Mouse (Mus musculus): ENCODE results near the gene Alk.
"Not testable (repeated sequence)": the region's sequence is repeated elsewhere in the genome, so short reads cannot be mapped to it uniquely, and the experiment has no call there.

Gene Alk

DNA sequence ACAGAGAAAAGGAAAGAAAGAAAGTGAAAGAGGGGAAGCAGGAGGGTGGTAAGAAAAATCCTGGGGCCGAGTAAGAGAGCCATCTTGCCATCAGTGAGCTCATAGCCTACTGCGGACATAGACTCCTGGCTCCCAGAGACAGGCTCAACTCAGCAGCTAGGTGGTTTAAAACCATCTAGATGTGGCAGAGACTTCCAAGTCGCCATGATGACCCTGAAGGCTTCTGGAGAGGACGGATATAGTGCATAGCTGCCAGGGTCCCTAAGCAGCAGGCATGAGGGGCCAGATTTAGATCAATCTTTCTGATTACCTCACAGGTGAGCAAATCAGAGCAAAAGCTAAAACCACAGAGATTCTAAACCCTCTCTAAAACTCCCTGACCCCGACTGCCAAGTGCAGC lies 76.9 kb downstream of the Alk start:
- no peak for DNase-seq (ENCODE audit: low spot score)

DNA sequence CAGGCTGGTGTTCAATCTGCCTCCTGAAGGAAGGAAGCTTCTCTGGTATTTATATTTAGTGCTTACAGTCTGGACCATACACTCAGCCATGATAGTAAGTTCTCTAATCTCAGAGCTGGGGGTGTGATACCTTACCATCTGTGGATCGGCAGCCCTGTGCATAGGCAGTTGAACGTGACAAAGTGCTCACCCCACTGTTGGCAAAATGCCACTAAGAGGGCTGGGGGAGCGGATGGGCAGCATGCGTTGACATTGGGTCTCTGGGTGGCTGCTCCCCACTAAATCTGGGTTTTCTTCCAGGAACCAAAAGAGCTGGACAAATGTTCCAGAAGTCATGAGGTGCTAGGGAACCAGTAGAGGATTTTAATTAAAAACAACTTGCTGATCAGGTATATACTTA lies 78.1 kb downstream of the Alk start:
- no peak for DNase-seq (ENCODE audit: low spot score)

DNA sequence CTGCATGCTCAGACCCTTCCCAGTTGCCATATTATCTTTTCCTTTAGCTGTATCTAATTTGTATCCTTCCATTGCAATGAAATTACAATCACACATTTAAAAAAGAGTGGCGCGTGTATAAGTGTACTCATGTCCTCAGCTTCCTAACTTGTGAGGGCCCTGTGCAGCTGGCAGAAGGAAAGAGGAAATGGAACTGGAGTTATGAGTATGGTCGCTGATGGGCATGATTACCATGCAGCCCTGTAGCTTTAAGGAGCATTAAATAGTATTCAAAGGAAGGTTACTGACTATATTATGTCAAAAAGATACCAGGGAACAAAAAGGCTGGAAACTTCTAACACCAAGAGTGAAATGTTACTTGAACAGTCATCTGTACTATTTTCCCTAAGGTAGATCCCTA lies 79.6 kb downstream of the Alk start:
- no peak for DNase-seq (ENCODE audit: low spot score)

DNA sequence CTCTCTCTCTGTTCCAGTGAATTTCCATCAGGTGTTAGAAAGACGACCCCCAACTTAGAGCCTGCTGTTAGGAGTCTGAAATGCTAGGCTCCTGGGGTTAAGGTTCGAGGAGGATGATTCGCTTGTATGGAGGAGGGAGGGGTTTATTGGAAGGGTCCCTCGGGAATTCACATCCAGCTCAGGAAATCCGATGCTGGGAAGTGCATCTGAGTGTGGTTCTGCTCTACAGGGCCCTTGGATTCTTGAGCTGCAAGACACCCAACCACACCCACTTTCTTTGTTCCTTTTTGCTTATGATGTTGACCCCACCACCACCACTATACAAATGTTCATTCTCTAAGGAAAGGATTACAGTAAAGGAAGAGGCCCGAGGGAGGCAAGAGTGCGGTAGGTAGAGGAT lies 81.4 kb downstream of the Alk start:
- DNase-seq (ENCODE audit: low spot score), result no peak

DNA sequence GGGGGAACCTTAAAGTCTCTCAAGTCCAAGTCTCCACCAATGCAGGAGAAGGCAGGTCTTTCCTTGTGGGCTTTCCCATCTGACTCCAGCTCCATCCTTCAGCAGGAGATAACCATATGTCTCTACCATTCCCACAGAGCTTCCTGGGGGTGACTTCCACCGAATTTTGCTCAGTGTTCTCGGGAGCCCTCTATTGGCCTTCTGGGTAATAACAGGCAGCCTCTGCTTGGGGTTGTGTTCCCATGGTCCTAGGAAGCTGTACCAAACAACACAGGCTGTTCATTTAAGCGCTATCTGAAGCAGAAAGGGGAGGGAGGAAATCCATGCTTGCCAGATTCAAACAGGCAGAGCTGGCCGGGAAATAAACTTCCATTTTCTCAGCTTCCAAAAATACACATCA lies 82.0 kb downstream of the Alk start:
- no peak for DNase-seq (ENCODE audit: low spot score)

DNA sequence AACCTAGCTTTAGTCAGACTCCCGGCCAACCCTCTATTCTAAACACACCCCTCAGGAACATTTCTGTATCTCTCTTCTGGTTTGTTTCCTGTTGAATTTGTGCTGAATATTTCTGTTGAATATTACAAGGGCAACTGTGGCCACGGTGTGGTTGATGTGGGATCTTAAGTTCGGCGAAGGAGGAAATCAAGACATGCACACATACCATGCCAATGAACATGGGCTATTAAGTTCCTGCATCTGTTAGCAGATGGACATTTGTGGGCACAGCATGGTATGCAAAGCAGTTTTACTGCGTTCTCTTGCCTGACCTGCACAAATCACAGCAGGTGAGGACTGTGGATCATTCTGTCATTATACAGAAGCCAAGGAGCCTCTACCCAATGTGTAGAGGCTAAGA lies 83.1 kb downstream of the Alk start:
- DNase-seq (ENCODE audit: low spot score), result no peak

DNA sequence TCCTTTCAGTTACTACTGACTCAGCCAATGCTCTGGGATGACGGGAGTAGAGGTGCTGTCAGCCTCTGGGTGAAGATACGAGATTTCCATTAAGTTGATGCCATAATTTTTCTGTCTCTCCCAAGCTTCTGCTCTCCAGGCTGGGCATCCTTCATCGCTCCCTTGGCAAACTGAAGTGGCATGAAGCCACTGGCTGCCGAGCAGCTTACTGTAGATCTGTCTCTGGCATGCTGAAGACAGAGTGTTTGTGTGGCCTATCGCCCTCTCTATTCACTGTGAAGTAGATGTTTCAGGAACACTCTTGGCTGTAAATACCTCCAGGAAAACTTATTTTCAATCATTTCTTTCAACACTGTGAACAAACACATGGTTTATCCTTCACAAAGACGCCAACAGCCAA lies 93.7 kb downstream of the Alk start:
- DNase-seq (ENCODE audit: low spot score), result no peak

DNA sequence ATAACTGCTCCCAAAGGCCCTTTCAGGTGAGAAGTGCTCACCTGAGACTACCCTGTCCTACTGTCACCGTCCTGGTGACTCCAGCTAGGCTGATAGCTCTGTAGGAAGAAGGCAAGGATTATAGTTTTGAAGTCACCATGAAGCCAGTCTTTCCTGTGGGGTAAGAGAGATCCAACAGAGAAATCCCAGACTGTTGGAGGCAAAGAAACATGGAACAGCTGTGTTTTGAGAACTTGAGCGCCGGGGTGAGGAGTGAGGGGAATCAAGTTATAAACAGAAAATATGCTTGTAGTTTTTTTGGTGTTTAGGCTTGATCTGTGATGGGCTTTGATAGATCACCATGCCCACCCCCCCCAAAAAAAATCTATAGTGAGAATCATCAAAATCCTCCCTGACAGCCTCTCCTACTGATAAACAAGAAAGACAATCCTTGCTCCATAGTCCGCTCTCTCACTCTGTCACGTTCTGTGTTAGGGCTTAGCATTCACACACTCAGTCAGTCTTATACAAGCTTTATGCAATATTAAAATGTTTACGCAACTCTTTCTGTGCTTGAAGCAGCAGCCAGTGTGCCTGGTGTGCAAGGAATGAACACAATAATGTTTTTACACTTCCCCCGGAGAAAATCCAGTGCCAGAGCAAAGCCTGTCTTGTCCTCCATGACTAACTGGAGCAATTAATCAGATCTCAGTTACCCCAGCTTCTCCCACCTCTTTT lies 95.6 kb downstream of the Alk start:
- no peak for DNase-seq (ENCODE audit: low spot score)

DNA sequence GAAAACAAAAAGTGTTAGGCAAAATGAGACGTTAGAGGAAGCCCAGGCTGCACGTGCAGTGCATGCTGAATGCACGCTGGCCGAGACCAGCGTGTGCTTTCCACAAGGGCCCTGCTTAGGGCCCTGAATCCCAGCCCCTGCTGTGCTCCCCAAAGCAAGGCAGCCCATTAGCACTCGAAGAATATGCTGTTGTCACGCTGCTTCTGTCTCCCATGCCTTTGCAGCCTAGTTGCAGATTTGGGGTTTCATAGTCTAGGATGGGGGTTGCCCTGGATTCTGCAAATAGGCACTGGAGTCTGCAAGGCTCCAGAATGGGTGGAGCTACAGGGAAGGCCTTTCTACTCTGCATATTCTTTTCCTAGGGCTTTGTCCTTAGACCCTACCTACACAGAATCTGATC lies 99.2 kb downstream of the Alk start:
- no peak for DNase-seq (ENCODE audit: low spot score)

DNA sequence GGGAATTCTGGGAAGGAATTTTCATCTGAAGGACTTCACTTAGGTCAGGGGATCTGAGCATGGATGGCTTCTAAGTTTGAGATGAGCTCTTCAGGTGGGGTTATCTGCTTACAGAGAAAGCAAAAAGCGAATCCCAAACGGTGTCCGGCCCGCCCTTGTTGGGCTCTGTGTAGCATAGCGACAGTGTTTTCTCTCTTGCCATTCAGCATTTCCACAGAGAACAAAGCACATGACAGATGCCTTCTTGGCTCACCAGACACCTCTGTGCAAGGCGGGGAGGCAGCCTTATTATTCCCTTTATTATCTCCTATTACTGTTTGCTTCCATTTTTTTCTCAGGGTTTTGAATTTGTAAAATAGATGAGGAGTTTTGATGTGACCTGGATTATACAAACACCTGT lies 99.8 kb downstream of the Alk start:
- DNase-seq (ENCODE audit: low spot score), result no peak

DNA sequence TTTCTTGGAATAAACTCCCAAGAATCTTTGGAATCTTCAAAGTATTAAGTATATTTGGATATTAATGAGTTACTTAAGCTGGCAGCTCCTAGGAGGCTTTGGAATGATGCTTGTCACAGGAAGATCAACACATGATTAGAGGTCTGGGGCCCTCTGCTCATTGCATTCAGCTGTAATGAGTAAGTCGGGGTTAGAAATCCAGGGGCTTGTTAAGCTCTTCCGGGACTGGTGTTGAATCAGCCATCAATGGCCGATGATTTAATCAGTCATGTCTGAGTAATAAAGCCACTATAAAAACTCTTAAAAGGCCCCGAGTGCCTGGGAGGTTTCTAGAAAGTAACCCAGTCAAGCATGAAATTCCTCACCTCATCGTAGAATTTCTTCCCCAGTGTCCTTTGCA lies 109.0 kb downstream of the Alk start:
- no peak for DNase-seq (ENCODE audit: low spot score)

DNA sequence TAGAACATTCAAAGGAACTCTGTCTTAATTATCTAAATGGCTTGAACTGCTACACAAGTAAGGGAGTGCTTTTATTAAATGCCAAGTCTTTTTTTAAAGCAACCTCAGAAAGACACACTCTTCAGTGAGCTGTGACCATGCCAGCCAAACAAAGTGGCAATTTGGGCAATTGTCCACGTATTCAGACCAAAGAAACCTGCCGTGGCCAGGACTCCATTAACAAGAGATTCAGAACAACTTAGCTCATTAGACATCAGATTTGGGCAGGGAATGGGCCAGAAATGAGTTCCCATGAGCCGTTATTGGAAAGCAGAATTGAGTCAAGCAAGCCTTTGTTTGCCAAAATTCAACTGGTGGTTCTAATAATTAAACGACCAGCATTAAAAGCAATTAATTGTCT lies 118.8 kb downstream of the Alk start:
- no peak for DNase-seq (ENCODE audit: low spot score)

DNA sequence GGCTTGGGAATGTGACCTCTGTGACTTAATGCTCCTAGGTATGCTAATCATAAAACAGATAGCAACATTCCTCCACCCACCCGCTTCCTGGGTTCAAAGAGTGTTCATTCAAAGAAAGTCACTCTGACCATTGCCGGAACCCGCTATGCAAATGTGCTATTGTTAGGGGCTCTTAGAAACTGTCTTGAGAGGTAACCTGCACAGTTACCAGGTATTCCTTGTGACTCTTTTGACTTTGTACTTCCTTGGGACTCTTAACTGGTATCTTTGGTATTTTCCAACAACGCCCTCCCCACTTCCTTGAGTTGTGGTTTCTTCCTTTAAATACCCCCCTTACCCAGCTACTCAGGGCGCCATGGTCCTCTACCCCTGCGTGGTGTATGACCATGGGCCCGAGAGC lies 125.2 kb downstream of the Alk start:
- not testable (repeated sequence) for DNase-seq (ENCODE audit: low spot score)

DNA sequence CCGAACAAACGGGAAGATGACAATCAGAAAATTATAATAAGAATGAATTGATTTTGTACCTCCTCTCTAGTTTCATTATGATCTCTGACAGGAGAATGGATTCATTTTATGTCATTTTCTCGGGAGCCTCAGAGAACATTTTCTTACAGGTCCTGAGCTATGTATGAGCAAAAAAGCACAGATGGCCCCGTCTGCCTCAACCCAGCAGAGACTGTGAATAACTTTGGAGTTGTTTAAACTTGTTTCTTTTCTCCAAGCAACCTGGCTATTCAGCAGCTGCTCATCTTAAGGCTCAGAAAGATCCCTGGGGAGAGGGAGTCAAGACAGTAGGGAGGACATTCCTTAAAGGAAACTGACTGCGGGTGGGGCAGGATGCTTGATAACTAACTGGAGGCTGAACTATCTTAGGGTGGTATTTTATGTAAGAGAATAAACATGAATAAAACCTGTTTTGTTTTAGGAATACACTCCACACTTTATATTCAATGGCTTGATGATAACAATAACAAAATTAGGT lies 126.5 kb downstream of the Alk start:
- no peak for DNase-seq (ENCODE audit: low spot score)

DNA sequence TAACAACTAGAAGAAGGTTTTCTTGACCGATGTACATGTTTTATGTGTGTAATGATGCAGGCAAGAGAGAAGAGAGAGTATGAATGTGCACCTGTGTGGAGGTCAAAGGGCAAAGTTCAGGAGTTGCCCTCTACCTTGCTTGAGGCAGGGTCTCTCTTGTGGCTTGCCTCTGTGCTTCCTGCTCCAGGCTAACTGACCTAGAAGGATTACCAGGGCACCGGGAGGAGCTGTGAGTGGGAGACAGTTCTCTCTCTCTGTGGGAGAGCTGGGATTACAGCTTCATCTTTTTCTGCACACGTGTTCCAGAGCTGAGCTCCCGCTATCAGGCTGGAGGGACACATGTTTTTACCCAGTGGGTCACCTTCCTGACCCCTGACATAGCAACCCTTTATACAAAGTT lies 127.5 kb downstream of the Alk start:
- DNase-seq (ENCODE audit: low spot score), result no peak

DNA sequence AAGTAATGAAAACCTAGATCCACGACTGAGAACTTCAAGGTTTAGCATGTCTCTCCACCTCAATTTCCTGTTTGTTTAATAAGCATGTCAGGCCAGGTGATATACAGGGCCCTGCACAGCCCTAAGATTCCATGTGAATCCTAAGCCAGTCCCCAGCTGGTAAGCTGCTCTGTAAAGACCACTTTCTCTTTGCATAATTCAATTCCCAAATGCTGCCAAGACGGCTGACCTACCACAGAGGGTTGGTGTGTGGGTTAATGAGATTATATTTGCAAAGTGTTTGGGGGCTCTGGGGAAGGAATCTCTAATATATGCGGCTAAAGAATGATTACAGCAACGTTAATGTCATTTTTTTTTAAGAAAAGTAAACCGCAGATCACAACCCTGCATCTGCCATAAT lies 130.3 kb downstream of the Alk start:
- no peak for DNase-seq (ENCODE audit: low spot score)

DNA sequence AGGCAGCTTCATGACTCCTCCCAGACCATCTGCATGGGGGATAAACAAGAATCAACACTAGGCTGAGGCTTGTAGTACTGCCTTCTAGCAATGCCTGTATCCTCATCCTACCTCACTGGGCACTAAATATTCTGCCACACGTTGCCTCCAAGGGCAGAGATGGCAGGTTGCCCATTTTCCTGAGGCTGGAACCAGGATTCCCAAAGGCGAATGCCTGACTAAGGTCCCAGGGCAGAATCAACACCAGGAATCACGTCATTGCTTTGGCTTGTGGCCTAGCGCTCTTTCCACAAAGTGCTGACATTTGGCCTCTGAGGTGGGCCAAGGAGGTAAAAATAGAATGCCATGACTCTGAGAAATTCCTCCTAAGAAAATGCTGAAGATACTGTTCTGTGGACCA lies 155.9 kb downstream of the Alk start:
- DNase-seq (ENCODE audit: low spot score), result no peak

DNA sequence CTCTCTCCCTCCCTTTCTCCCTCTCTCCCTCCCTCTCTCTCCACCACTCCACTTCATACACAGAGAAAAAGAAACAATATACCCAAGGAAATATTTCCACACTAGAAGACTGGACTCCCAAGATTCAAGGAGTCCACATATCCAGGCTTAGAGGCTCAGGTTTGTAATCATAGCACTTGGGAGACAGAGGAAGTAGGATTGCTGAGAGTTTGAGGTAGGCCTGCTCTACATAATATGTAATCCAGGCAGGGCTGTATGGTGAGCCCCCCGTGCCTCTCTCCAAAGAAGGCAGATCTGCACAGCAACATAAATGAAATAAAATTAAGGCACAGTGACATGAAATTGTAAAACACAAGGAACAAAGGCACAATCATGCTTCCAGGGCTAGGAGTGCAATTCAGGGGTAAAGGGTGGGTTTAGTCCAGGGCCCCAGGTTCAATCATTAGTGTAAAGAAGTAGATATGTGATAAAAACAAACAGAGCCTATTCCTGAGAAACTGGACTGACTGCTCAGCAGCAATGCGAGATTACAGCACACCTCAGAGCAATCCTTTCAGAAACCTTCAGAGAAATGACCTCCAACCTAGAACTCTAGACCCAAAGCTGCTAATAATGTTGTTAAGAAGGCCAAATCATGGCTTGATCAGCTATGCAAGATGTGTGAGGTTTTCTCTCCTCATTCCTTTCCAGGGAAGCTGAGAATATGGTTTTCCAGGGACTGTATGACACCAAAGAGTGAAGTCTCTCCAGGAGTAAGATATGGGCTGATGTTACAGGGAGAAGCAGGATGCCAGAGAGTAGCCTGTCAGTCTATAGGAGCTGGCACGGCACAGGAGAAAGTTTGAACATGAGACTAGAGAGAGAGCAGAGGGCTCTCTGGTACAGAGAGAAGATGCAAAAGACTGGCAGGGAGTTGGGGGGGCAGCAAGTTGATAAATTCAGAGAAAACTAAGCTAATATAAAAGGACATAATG lies 158.9 kb downstream of the Alk start:
- no peak for DNase-seq (ENCODE audit: low spot score)

DNA sequence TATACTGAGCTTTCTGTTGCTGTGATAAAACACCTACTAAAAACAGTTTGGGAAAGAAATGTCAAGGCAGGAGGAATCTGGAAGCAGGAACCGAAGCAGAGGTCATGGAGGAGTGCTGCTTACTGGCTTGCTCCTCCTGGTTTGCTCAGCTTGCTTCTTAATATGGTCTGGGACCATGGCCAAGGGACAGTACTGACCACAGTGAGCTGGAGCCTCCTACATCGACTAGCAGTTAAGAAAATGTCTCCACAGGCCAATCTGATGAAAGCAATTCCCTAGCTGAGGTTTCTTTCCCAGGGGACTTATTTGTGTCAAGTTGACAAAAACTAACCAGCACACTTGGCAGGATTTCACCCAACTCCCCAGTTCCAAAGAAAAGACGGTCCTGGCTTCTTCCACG lies 187.0 kb downstream of the Alk start:
- DNase-seq (ENCODE audit: low spot score), result no peak

DNA sequence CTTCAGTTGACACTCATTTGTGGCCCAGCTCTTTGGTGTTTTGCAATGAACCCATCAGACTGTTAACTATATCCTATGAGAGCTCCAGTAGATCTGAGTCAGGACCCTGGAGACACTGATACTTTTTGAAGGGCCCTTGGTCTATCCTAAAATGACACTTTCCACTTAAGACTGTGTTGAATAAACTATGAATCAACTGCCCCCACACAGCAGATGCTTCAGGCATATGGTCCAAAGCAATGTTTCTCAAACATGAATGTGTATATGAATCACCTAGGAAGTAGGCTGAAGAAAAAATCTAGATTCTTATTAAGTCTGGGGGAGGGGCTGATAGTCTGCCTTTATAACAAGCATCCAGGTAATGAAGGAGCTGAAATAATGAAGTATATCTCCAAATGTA lies 189.8 kb downstream of the Alk start:
- DNase-seq (ENCODE audit: low spot score), result no peak

DNA sequence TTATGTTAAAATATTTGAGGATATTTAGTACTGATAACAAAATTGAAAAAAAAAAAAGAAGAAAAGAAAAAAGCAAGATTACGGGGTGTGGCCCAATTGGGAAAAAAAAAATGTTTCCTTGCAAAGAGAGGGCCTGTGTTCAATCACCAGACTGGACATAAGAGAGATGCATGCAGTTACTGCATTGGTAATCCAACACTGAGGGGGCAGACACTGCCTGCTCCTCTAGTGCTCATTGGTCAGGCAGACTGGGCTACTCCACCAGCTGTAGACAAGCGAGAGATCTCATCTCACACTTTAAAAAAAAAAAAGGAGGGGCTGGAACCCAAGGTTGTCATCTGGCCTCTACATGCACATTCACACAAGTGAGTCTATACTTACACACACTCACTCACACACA lies 199.6 kb downstream of the Alk start:
- DNase-seq (ENCODE audit: low spot score), result no peak

DNA sequence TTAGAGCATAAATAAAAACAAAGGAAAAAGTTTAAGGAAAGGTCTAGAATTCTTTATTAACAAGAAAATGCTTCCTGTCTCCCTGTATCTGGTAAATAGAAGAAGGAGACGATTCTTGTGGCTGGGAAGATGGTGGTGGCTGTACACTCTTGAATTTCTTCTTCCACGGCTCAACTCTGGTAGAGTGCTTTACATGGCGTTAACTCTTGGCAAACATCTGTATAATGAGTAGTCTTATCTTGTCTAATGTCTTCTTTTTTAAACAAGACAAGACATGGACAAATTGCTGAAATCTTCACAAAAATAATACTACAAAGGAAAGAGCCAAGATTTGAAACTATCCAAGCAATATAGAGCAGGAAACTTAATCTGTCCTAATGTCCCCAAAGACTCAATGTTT lies 202.6 kb downstream of the Alk start:
- DNase-seq (ENCODE audit: low spot score), result no peak

DNA sequence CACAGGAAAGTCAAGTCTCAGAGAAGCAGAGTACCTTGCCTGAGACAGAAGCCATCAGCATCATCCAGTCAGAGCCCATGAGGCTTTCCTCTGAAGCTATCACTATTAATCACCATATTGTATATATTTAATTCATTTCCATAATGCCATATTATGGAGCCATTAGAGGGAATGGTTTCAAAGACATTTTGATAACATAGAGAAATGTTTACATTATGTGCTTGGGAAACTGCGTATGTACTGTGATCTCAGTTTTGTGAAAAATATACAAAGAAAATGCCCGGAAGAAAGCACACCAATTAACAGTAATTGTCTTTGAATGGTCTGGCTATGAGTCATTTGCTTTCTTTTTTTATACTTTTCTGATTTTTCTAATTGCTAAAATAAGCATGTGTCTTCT lies 203.1 kb downstream of the Alk start:
- DNase-seq (ENCODE audit: low spot score), result no peak
